ENCODE assay signal across 24 mouse cellular contexts in genomic region chr17:75374287-75375024, GRCm38 (mm10).
DNase-seq lines count a peak whose midpoint lies in the region; ATAC-seq and TF ChIP-seq lines count a peak whose summit lies in the region.
"Had no signal": no experiment of that assay in that cellular context is flagged by ENCODE, and none has a peak within 500 bp of the region (broad histone marks: within the 10 kb centered on the region; RNA-seq: fewer than 3 reads in every experiment).

No protein-coding gene starts in this region.

- no peak overlapping the region for H3K4me2 ChIP-seq in hindbrain, postnatal 0 days (ENCODE audit: low read depth, low read length)
- H3K4me2 ChIP-seq in hindbrain, embryonic 11.5 days (replicated peaks; ENCODE audit: low read depth, low read length), result no peak overlapping the region
- no peak overlapping the region for H3K4me2 ChIP-seq in liver, embryonic 14.5 days (ENCODE audit: low read depth)
- no peak overlapping the region for H3K4me2 ChIP-seq in liver, embryonic 12.5 days
- H3K4me2 ChIP-seq: forebrain, embryonic 12.5 days; hindbrain, embryonic 14.5 days; intestine, embryonic 15.5 days; midbrain, embryonic 15.5 days; neural tube, embryonic 15.5 days had no signal

- H3K36me3 ChIP-seq in hindbrain, postnatal 0 days (ENCODE audit: insufficient read depth, low read length), result no peaks in the 10 kb centered on the region
- H3K36me3 ChIP-seq in hindbrain, embryonic 11.5 days (ENCODE audit: control insufficient read depth, insufficient read depth, low read length), result no peaks in the 10 kb centered on the region
- no peaks in the 10 kb centered on the region for H3K36me3 ChIP-seq in liver, embryonic 14.5 days (replicated peaks; ENCODE audit: control insufficient read depth, insufficient read depth, low read depth)
- no peaks in the 10 kb centered on the region for H3K36me3 ChIP-seq in liver, embryonic 12.5 days
- H3K36me3 ChIP-seq: embryonic facial prominence, embryonic 10.5 days; forebrain, embryonic 12.5 days; intestine, embryonic 15.5 days; midbrain, embryonic 15.5 days; neural tube, embryonic 15.5 days had no signal

- no peak overlapping the region for H3K27ac ChIP-seq in hindbrain, postnatal 0 days
- no peak overlapping the region for H3K27ac ChIP-seq in hindbrain, embryonic 11.5 days (ENCODE audit: low read depth, low read length)
- H3K27ac ChIP-seq in liver, embryonic 14.5 days, result no peak overlapping the region
- H3K27ac ChIP-seq in liver, embryonic 12.5 days, result no peak overlapping the region
- H3K27ac ChIP-seq: embryonic facial prominence, embryonic 10.5 days; forebrain, embryonic 12.5 days; heart, embryonic 10.5 days; hindbrain, embryonic 14.5 days; intestine, embryonic 15.5 days; midbrain, embryonic 15.5 days; neural tube, embryonic 15.5 days had no signal

- TF ChIP-seq CTCF in hindbrain, postnatal 0 days (IDR thresholded peaks at IDR 0.05; ENCODE audit: low read depth), result peak; percentile 37; the same call in 1 of the 2 replicates
- peak; percentile 20; the same call in 1 of the 2 replicates for TF ChIP-seq CTCF in liver, embryonic 14.5 days (IDR thresholded peaks at IDR 0.05; ENCODE audit: low read depth)

- DNase-seq in hindbrain, postnatal 0 days (ENCODE audit: low spot score), result no peak
- DNase-seq in hindbrain, embryonic 11.5 days (ENCODE audit: low spot score), result no peak
- DNase-seq in liver, embryonic 14.5 days (ENCODE audit: low read depth in 3 of 3, low spot score in 3 of 3), result no peak
- DNase-seq in 3T3-L1 (ENCODE audit: low read depth, low spot score) (peak; percentile 27), ES-CJ7 (ENCODE audit: low read depth, low spot score) (peak; percentile 15)
- DNase-seq in cerebellum, adult 9-10 months, result no peak
- no peak for DNase-seq in cerebellum, postnatal 4 days (ENCODE audit: low spot score in 2 of 2)
- DNase-seq: adrenal gland, postnatal 36 days; cerebellum, adult 11-12 months; cerebellum, postnatal 36 days; gastrocnemius, postnatal 25 days; heart, postnatal 10 days; right cerebral cortex, postnatal 14 days; spleen, adult 18-20 months; thymus, postnatal 4 days had no signal

- ATAC-seq in hindbrain, postnatal 0 days, result no peak
- ATAC-seq in hindbrain, embryonic 11.5 days (ENCODE audit: low FRiP score), result no peak
- no peak for ATAC-seq in liver, embryonic 14.5 days (ENCODE audit: insufficient read depth)
- no peak for ATAC-seq in liver, embryonic 12.5 days
- ATAC-seq: intestine, embryonic 15.5 days; midbrain, embryonic 15.5 days had no signal

- H3K4me3 ChIP-seq in hindbrain, postnatal 0 days (ENCODE audit: low read length), result no peak overlapping the region
- H3K4me3 ChIP-seq in hindbrain, embryonic 11.5 days (ENCODE audit: low read depth, low read length), result no peak overlapping the region
- H3K4me3 ChIP-seq in liver, embryonic 14.5 days (ENCODE audit: insufficient read depth in 1 of 2, low read depth in 2 of 2, low read length in 2 of 2), result no peak overlapping the region
- no peak overlapping the region for H3K4me3 ChIP-seq in liver, embryonic 12.5 days
- H3K4me3 ChIP-seq: embryonic facial prominence, embryonic 10.5 days; forebrain, embryonic 12.5 days; heart, embryonic 10.5 days; intestine, embryonic 15.5 days; megakaryocyte, embryonic 14.5 days; midbrain, embryonic 15.5 days; neural tube, embryonic 15.5 days had no signal

- H3K9me3 ChIP-seq in hindbrain, postnatal 0 days (ENCODE audit: low read length), result no peaks in the 10 kb centered on the region; the same call in 1 of the 2 replicates
- H3K9me3 ChIP-seq in hindbrain, embryonic 11.5 days (ENCODE audit: control insufficient read depth, low read length), result no peaks in the 10 kb centered on the region
- H3K9me3 ChIP-seq in liver, embryonic 14.5 days (ENCODE audit: control insufficient read depth, low read length), result no peaks in the 10 kb centered on the region
- H3K9me3 ChIP-seq in liver, embryonic 12.5 days (replicated peaks), result no peaks in the 10 kb centered on the region
- H3K9me3 ChIP-seq: embryonic facial prominence, embryonic 10.5 days; forebrain, embryonic 12.5 days; heart, embryonic 10.5 days; intestine, embryonic 15.5 days; megakaryocyte, embryonic 14.5 days; midbrain, embryonic 15.5 days; neural tube, embryonic 15.5 days had no signal

- TF ChIP-seq EP300 in liver, embryonic 14.5 days (IDR thresholded peaks at IDR 0.05; ENCODE audit: low read depth), result no peak

- no peaks in the 10 kb centered on the region for H3K4me1 ChIP-seq in hindbrain, postnatal 0 days (ENCODE audit: insufficient read depth, low read length)
- H3K4me1 ChIP-seq in hindbrain, embryonic 11.5 days (replicated peaks; ENCODE audit: control insufficient read depth, insufficient read depth, low read length), result no peaks in the 10 kb centered on the region
- no peaks in the 10 kb centered on the region for H3K4me1 ChIP-seq in liver, embryonic 14.5 days (replicated peaks; ENCODE audit: control insufficient read depth in 2 of 2, insufficient read depth in 2 of 2, low read length in 1 of 2)
- H3K4me1 ChIP-seq in liver, embryonic 12.5 days, result no peaks in the 10 kb centered on the region
- H3K4me1 ChIP-seq: embryonic facial prominence, embryonic 10.5 days; forebrain, embryonic 12.5 days; intestine, embryonic 15.5 days; midbrain, embryonic 15.5 days; neural tube, embryonic 15.5 days had no signal

- H3K9ac ChIP-seq in hindbrain, postnatal 0 days (replicated peaks; ENCODE audit: low read length), result no peak overlapping the region
- no peak overlapping the region for H3K9ac ChIP-seq in hindbrain, embryonic 11.5 days (ENCODE audit: low read depth, low read length)
- no peak overlapping the region for H3K9ac ChIP-seq in liver, embryonic 14.5 days (replicated peaks)
- no peak overlapping the region for H3K9ac ChIP-seq in liver, embryonic 12.5 days
- H3K9ac ChIP-seq: forebrain, embryonic 12.5 days; hindbrain, embryonic 14.5 days; intestine, embryonic 15.5 days; midbrain, embryonic 15.5 days; neural tube, embryonic 15.5 days had no signal

- 72% methylated on average over 5 of the region's 5 CpGs for WGBS in hindbrain, postnatal 0 days
- 79% methylated on average over 5 of the region's 5 CpGs for WGBS in hindbrain, embryonic 11.5 days
- WGBS in liver, embryonic 14.5 days (ENCODE audit: insufficient replicate concordance), result 55% methylated on average over 5 of the region's 5 CpGs
- 64% methylated on average over 5 of the region's 5 CpGs for WGBS in liver, embryonic 12.5 days (ENCODE audit: insufficient replicate concordance)

- H3K27me3 ChIP-seq in hindbrain, postnatal 0 days (ENCODE audit: insufficient read depth, low read length), result no peaks in the 10 kb centered on the region
- H3K27me3 ChIP-seq in hindbrain, embryonic 11.5 days (ENCODE audit: control insufficient read depth, insufficient read depth, low read length), result no peaks in the 10 kb centered on the region
- H3K27me3 ChIP-seq in liver, embryonic 14.5 days (ENCODE audit: control insufficient read depth, insufficient read depth, low read length), result no peaks in the 10 kb centered on the region
- no peaks in the 10 kb centered on the region for H3K27me3 ChIP-seq in liver, embryonic 12.5 days (replicated peaks)
- H3K27me3 ChIP-seq: forebrain, embryonic 12.5 days; intestine, embryonic 15.5 days; megakaryocyte, embryonic 14.5 days; midbrain, embryonic 15.5 days; neural tube, embryonic 15.5 days had no signal

Comparison
In these comparisons a context has a peak if more than half of its experiments do, and no peak if none do; other contexts are left out.
1. DNase-seq: peak in 3T3-L1 (single experiment) and ES-CJ7 (single experiment); none in hindbrain, postnatal 0 days (single experiment), hindbrain, embryonic 11.5 days (single experiment), liver, embryonic 14.5 days (0 of 3), cerebellum, adult 9-10 months (single experiment) and cerebellum, postnatal 4 days (0 of 2).